Mouse (Mus musculus): ENCODE measurements at regions not wholly inside any gene's neighbourhood (a gene's known extent, or its start where the extent isn't known, plus 50 kb on each side); places are given as distances from the start of the nearest gene placed in this dataset.

DNA sequence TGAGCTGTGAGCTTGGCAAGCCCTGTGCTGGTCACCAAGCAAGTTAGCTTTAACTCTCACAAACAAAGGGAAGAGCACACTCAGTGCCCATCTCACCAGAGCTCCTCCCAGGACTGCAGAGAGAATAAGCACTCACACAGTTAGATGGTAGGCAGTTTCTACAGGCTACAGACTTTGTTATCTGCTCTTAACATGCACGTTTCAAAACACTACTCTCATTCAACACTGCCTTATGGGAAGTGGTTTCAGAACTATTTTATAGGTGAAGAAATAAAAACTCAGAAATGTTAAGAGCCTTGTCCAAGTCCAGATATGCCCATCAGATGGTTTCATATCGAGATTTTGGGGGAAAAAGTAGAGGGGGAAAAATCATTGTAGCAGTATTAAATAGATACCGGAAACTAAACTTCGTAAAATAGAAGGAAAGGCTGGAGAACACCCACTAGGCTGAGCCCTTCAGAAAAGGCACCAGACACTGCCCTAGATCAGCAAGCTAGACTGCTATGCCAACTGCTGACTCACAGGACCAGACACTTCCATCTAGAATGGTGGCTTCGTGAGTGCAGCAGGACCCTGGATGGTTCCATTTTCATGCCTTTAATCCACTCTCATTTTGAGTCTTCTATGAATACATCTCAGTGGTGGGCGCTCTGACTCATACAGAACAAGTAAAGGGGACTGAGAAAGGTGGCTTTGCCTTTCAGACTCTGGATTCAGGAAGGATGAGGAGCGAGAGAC, 51.3 kb upstream of the Serbp1 start:
- DNase-seq = no peak

DNA sequence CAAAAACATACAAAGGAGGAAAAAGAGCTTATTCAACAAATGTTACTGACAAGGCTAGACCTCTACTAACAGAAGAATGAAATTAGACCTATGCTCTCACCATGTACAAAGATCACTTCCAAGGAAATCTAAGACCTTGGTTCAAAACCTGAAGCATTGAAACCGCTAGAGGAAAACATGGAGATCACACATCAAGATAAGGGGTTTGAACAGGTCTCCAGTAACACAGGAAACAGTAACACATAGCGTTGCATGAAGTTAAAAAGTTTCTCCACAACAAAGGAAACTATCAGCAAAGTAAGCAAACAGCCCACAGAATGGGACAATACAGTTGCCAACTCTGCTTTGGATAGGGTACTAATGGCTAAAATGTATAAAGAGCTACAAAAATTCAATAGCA, 53.3 kb upstream of the Serbp1 start:
- DNase-seq = no peak

GRCm38 (mm10) chr6:67183481-67184215, 54.3 kb upstream of the Serbp1 start:
- no peak for DNase-seq

DNA sequence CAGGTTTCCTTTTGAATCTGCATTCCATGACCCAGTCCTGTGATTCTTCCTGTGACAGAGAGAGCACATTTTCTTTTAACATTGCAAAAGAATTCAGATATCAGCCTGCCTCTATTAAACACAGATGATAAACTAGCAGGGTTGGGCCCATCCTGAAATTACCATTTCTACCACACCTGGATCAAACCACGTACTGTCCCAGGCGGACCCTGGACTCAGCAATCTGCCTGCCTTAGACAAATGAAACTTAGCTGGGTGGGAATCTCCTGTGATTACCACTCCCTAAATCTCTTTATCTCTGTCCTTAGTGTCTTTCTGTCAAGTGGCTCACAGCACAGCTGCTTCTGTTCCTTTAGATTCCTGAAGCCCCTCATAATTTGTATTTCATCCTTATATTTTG, 55.5 kb upstream of the Serbp1 start:
- no peak for DNase-seq

DNA sequence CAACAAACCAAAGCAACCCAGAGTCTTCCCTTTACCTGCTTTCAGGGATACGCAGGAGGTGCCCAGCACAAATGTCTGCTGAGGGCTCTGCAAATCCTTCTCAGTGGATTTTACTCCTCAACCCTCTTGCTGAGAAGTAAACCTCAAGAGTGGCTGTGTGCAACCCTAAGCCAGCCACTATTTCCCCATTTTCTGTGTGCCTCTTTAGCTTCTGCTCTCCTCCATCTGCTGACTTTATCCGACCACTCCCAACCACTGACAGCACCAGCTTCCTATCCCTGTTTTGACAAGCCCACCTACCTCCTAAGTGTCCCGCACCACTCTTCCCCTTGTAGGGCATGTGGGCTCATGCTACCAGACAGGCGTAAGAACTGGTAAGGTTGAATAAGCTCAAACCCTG, 56.5 kb upstream of the Serbp1 start:
- DNase-seq = no peak

DNA sequence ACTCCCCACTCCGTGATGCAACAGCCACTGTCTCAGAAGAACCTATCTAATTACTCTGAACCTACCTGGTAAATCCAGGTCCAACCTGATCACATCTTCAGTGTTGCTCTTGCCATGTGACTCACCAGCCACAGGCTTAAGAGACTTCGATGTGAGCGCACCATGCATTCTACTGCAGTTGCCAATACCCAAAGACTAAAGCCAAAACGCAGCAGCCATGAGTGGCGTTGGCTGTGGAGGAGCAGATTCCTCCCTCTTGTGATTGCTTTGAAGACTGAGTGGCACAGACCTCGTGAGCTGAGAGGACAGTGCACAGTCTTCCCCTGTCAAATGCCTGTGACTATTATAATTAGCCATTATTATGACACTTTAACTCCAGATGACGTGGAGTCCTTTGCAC, 58.6 kb upstream of the Serbp1 start:
- no peak for DNase-seq

DNA sequence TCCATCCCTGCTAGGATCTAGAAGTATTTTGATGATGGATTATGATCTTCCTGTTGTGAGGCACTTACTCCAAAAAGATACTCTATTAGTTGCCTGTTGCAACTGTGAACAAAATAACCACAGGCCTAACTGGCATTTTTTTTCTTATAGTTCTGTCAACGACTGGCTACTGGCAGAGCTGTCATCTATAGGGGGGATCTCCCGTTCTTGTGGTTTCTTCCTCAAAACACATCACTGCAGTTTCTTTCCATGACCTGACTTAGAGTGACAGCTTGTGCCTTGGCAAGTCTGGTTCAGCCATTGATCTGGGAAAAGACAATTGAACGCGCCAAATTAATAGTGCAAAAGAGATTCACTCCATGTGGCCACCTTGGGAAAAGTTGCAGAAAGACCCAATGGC, 59.4 kb upstream of the Serbp1 start:
- no peak for DNase-seq

GRCm38 (mm10) chr6:67178101-67178500, 59.9 kb upstream of the Serbp1 start:
- peak; percentile 37 for DNase-seq

DNA sequence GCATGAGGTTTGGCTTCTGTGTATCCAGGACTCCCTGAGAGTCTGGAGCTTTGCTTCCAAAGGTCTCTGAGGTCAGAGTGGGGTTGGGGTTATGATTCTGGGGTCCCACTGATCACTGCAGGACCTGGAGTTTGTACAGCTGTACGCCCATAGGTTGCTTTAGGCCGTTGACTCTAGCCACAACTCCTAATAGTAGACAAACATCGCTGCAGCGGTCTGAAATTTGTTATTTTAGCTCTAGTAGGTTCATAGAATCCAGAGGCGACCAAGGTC, 67.4 kb upstream of the Serbp1 start:
- DNase-seq = no peak

DNA sequence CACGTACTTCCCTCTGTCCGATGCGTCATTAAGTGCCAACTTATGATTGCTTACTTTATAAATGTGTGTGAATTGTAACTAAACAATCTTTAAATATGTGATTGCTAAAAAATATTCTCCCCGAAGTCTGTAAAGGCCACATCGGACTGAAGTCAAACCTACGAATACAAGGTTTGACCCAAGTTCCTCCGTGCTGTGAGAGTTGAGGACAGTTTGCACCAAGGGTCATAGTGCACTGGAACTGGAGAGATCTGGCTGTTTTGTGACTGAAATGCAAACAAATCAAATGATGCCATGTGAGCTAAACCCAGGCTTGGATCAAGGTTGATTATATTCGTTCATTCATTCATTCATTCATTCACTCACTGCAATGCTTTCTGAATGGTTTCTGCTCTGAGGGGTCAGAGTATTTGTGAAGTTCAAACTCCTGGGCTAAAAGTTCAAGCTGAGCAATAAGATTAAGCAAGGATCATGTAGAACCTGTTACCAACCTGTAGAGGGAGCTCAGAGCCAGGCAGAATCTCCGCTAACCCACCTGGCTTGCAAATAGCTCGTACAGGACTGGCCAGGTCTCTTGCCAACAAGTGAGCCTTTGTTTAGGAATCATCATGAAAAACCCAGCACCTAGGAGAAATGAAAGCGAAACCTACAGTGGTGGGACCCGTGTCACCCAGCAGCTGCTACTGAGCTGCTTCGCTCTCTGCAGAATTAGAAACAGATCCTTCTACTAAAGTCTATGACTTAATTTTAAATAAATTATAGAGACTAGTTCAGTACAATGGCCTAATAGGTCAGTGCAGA, 67.9 kb upstream of the Serbp1 start:
- DNase-seq = peak; percentile 65

GRCm38 (mm10) chr6:67168803-67169202, 69.2 kb upstream of the Serbp1 start:
- DNase-seq = no peak

- DNase-seq = peak; percentile 50
These were observed 69.8 kb upstream of the Serbp1 start for GRCm38 (mm10) chr6:67168031-67168777.

DNA sequence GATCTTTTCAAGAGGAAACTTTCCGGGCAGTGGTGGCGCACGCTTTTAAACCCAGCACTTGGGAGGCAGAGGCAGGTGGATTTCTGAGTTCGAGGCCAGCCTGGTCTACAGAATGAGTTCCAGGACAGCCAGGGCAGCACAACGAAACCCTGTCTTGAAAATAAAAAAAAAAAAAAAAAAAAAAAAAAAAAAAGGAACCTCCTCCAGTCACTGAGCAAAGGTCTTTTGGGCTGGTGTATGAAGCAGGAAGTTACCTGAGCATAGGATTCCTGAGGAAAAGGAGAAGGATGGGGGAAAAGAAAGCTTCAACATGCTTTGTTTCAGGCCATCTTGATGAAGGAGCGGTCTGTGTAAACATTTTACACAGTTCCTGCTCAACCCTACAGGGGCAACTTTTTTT, 72.9 kb upstream of the Serbp1 start:
- no peak for DNase-seq

DNA sequence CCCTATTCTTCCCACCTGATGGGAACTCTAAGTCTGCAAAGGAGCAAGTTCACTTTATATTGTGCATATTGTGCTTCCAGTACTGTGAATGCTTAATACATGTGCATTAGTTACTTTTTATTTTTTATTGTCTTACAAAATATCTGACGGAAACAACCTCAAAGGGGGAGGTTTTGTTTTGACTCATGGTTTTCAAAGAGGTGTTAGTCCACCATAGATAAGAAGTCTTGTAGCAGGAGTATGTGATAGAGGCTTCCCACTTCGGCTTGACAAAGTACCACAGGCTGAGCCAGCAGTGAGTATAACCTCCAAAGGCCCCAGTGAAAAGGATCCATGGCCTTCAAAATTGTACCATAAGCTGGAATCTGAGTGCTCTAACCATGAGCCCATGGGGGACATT, 74.0 kb upstream of the Serbp1 start:
- DNase-seq = no peak

- no peak for DNase-seq
These were observed 75.2 kb upstream of the Serbp1 start for GRCm38 (mm10) chr6:67162814-67163213.

DNA sequence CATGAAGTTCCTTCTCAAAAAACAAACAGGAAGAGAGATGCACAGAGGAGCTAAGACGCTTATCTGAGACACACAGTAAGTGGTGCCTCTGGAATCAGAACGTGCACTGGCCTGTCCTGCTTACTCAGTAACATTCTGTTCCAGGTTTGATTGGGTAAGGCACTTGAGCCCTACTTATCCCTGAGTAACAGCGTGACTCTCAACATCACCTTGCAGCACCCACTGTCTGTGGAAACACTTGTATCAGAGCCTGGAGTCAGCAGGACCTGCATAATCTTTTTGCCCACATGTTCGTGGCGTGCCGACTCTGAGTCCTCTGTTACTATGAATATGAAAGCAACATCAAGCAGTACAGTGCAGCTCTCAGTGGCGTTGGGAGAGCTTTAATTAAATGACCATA, 76.4 kb upstream of the Serbp1 start:
- DNase-seq = no peak

GRCm38 (mm10) chr6:67160564-67160963, 77.4 kb upstream of the Serbp1 start:
- no peak for DNase-seq

- no peak for DNase-seq
These were observed 78.1 kb upstream of the Serbp1 start for GRCm38 (mm10) chr6:67159726-67160523.

GRCm38 (mm10) chr6:67159224-67159623, 78.8 kb upstream of the Serbp1 start:
- DNase-seq = no peak

DNA sequence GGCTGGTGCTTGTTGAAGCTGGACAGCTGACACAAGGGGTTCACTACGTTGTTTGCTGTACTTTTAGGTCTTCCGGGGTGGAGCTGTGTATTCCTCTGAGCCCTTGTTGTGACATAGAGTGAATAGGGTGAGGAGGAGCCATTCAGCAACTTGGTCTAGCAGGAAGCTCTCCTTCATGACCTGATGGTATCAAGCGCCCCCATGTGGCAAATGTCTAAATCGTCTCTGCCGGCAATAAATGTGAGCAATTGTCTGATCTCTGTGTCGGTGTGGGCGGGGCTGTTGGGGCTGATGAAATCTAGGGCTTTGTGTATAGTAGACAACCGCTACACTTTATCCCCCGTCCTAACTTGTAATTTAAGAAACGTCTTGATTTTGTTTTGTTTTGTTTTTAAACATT, 79.2 kb upstream of the Serbp1 start:
- peak; percentile 92 for DNase-seq

DNA sequence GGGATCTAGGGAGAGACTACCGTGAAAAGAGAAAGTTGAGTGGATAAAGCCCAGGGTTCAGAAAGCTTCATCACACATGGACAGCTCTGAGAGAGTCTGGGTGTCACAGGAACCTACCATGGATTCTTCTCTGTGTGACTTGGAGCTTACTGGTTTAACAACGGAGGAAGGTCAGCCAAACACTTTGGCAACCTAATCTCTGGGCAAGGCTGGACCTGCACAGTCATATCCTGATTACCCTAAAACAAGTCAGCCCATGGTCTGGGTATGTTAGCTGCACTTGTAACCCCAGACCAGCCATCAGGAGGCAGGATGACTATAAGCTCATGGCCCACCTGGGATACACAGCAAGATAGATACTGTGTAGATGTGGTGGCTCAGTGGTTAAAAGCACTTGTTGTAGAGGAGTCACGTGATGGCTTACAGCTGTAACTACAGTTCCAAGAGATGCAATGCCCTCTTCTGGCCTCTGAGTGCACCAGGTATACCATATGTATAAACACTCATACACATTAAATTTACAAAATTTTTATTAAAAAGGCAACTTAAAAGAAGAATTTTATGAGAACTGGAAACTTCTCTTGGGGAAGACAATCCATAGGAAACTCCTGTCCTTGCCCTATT, 85.0 kb upstream of the Serbp1 start:
- DNase-seq = no peak

Measured in adrenal gland, postnatal 10 days (tissue).